Mouse (Mus musculus): ENCODE measurements around the gene Erg. TPM values are rescaled to one million over a fixed set of nuclear protein-coding genes. Genes with fewer than 3 reads are reported as not detected.

The Erg gene
- total and polyA plus RNA-seq, 2 experiments from 2014 or later, result 1.8 to 6.4 TPM

DNA sequence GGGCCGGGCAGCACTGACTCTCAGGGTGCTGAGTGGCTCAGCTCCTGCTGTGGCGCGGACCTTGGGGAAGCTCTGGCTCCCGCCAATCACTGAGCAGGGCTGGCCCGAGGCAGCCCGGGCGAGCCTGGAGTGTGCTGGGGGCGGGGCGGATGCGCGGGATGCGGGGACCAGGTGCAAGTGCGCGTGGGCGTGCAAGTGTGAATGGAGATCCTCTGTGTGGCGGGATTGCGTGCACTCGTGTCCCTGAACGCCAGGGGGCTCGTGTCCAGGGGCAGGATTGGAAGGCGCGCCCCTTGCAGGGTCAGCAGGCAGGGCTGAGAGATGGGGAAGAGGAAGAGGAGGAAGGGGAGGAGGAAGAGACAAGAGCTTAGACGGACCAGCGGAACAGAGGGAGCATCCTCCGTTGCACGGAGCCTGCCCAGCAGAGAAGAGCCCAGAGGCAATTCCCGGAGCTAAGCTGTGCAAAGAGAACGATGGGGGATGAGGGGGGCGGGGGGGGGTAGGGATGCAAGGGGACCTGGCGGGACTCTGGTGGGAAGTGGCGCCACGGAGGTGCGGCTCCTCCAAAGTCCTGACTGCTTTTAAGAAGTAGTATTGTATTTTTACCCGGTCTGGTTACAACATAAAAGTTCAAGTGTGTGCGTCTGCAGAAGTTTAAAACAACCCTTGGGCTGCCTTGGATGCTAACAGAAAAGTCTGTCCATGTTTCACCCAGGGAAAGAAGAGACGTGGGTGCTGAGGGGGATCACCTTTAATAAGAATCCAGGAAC, 667 bp downstream of the Erg start:
- Histone ChIP-seq H3K9ac (peak overlapping the region; percentile 22; the same call in 1 of the 2 replicates), H3K4me1 (ENCODE audit: insufficient read depth) (peaks cover 8% of the 10 kb centered on the region), H3K9me3 (ENCODE audit: low read length) (no peaks in the 10 kb centered on the region), H3K4me3 (ENCODE audit: low read depth, low read length) (peak overlapping the region; percentile 40), H3K27me3 (ENCODE audit: insufficient read depth, low read length) (peaks cover 20% of the 10 kb centered on the region), H3K4me2 (ENCODE audit: low read depth) (peak overlapping the region; percentile 78), H3K36me3 (ENCODE audit: insufficient read depth) (no peaks in the 10 kb centered on the region), H3K27ac (ENCODE audit: low read depth, low read length) (no peak overlapping the region)
- ATAC-seq (peak; percentile 77), DNase-seq (peak; percentile 43)
- TF ChIP-seq CTCF (IDR thresholded peaks at IDR 0.05; ENCODE audit: low read depth), result peak; percentile 55
- WGBS, result 2% methylated on average over 36 of the region's 36 CpGs

DNA sequence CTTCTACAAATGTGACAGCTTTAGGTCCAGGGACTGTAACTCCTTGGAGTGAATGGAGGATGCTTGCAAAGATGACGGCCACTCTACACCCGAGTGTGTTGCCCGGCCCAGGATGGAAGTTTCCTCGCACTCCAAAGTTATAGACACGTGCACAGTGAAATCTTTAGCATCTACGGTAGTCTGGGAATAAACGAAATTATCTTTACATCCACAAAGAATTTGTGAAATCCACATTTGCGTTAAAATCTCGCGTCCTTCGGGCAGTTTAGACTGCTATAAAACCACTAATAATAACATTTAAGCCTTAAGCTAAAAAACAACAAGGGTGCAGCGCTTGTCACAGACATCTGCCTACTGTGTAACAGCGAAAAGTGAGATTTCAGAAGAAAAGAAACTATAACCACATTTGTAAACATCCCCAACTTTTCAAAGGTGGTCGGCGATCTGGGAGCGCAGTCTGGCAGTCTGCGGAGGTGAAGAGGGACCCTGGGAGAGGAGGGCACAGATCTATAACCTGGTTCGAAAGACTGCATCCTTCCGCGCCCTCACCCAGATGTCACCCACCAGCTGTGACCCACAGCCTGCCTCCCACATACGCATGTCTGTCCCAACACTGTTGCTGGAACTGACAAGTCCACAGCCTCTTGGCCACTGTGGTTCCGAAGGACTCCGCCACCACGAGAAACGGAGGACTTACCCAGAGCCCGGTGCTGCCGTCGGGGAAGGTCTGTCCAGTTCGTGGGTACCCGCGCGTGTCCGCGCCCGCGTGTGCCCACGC, 1.5 kb downstream of the Erg start:
- Histone ChIP-seq H3K9me3 (ENCODE audit: low read length) (no peaks in the 10 kb centered on the region), H3K4me1 (ENCODE audit: insufficient read depth) (peaks cover 8% of the 10 kb centered on the region), H3K36me3 (ENCODE audit: insufficient read depth) (no peaks in the 10 kb centered on the region), H3K9ac (peak overlapping the region; percentile 22; the same call in 1 of the 2 replicates), H3K4me2 (ENCODE audit: low read depth) (peak overlapping the region; percentile 78), H3K4me3 (ENCODE audit: low read depth, low read length) (peak overlapping the region; percentile 40), H3K27ac (ENCODE audit: low read depth, low read length) (no peak overlapping the region), H3K27me3 (ENCODE audit: insufficient read depth, low read length) (peaks cover 20% of the 10 kb centered on the region)
- TF ChIP-seq CTCF (IDR thresholded peaks at IDR 0.05; ENCODE audit: low read depth), result no peak
- no peak for DNase-seq
- 16% methylated on average over 37 of the region's 37 CpGs for WGBS
- 0 out of 2 replicates have a peak, but pooled peaks have one; percentile 1 for ATAC-seq

DNA sequence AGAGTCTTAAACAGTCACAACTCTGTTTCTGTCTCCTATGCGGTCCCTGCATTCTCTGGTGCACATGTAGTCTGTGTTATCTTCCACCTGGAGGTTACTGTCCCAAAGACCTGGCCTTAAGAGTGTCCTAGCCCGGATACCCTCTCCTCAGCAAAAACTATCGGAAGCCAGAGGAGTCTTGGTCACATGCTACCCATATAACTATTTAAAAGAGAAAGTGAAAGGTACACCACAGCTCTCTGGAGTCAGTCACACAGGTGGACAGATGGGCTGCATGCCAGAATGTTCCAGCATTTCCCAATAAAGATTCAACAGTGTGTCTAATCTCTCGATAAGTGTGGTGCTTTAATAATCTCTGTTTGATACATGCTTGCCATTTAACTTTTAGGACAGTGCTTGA, 7.1 kb downstream of the Erg start:
- DNase-seq, result no peak
- Histone ChIP-seq H3K4me3 (ENCODE audit: low read depth, low read length) (no peak overlapping the region), H3K9me3 (ENCODE audit: low read length) (no peaks in the 10 kb centered on the region), H3K4me2 (ENCODE audit: low read depth) (no peak overlapping the region), H3K36me3 (ENCODE audit: insufficient read depth) (no peaks in the 10 kb centered on the region), H3K27ac (ENCODE audit: low read depth, low read length) (no peak overlapping the region), H3K9ac (no peak overlapping the region), H3K27me3 (ENCODE audit: insufficient read depth, low read length) (0 out of 2 replicates have a peak, but pooled peaks cover 4% of the 10 kb centered on the region), H3K4me1 (ENCODE audit: insufficient read depth) (no peaks in the 10 kb centered on the region)
- TF ChIP-seq CTCF (IDR thresholded peaks at IDR 0.05; ENCODE audit: low read depth), result no peak
- ATAC-seq, result no peak
- 92% methylated on average over 4 of the region's 4 CpGs for WGBS

DNA sequence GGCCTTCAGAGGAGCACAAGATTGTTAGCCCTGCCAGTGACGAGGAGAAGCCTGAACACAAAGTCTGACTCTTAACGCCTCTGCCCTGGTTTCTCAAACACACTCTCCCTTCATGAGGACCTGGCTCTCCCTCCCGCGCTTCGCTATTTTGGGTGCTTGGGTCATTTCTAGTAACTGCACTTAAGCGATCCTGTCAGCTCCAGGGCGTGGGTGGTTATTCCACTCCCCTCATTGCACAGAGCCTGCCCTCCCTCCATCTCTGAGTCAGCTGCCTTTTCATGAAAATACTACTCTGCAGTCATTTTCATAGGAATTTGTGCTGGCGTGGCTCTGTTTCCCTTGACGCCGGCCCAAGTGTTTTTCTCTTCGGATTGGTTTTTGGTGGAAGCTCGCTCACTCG, 13.2 kb downstream of the Erg start:
- no peak overlapping the region for H3K4me2 ChIP-seq (ENCODE audit: low read depth)
- 65% methylated on average over 13 of the region's 13 CpGs for WGBS
- no peak overlapping the region for H3K9ac ChIP-seq
- no peaks in the 10 kb centered on the region for H3K9me3 ChIP-seq (ENCODE audit: low read length)
- H3K36me3 ChIP-seq (ENCODE audit: insufficient read depth), result no peaks in the 10 kb centered on the region
- H3K27ac ChIP-seq (ENCODE audit: low read depth, low read length), result no peak overlapping the region
- H3K4me1 ChIP-seq (ENCODE audit: insufficient read depth), result no peaks in the 10 kb centered on the region
- H3K27me3 ChIP-seq (ENCODE audit: insufficient read depth, low read length), result no peaks in the 10 kb centered on the region
- ATAC-seq, result no peak
- H3K4me3 ChIP-seq (ENCODE audit: low read depth, low read length), result no peak overlapping the region
- DNase-seq, result no peak
- no peak for TF ChIP-seq CTCF (IDR thresholded peaks at IDR 0.05; ENCODE audit: low read depth)

DNA sequence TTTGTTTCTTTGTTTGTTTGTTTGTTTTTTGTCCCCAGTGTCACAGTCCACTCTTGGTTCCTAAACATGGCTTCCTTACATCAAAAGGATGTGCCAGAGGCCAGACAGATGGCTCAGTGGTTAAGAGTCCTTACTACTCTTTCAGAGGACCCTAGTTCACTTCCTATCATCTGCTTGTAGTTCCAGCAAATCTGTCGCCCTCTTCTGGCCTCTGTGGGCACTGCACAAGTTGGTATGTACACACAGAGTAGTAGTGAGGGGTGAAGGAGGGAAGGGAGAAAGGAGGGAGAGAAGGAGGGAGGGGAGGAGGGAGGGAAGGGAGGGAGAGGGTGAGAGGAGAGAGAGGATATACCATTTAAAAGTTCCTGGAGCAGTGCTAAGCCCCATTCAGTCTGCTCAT, 15.8 kb downstream of the Erg start:
- peak; percentile 45 for DNase-seq
- H3K4me1 ChIP-seq (ENCODE audit: insufficient read depth), result no peaks in the 10 kb centered on the region
- H3K4me2 ChIP-seq (ENCODE audit: low read depth), result no peak overlapping the region
- no peak overlapping the region for H3K4me3 ChIP-seq (ENCODE audit: low read depth, low read length)
- H3K9me3 ChIP-seq (ENCODE audit: low read length), result no peaks in the 10 kb centered on the region
- no peak overlapping the region for H3K27ac ChIP-seq (ENCODE audit: low read depth, low read length)
- no peaks in the 10 kb centered on the region for H3K27me3 ChIP-seq (ENCODE audit: insufficient read depth, low read length)
- WGBS, result 6% methylated on average over 1 of the region's 1 CpGs
- no peak for ATAC-seq
- H3K9ac ChIP-seq, result no peak overlapping the region
- peak; percentile 61 for TF ChIP-seq CTCF (IDR thresholded peaks at IDR 0.05; ENCODE audit: low read depth)
- no peaks in the 10 kb centered on the region for H3K36me3 ChIP-seq (ENCODE audit: insufficient read depth)

DNA sequence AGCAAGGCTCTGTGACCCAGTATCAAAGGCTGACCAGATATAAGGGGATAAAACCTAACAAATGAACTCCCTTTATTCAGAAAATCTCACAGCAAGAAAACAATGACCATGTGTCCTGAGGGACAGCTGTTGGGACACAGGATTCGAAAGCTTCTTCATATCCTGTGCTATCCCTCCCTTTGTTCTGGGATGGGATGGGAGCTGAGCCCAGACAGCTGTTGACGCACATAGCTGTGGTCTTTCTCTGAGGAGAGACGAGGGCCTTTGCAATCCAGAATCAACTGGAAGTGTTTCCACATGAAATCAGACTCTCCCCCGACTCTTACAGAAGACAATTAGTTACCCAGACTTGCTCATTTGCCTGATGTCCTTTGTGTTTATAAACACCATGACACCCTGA, 29.6 kb downstream of the Erg start:
- Histone ChIP-seq H3K9me3 (ENCODE audit: low read length) (no peaks in the 10 kb centered on the region), H3K27me3 (ENCODE audit: insufficient read depth, low read length) (no peaks in the 10 kb centered on the region), H3K36me3 (ENCODE audit: insufficient read depth) (no peaks in the 10 kb centered on the region), H3K4me2 (ENCODE audit: low read depth) (no peak overlapping the region), H3K27ac (ENCODE audit: low read depth, low read length) (no peak overlapping the region), H3K4me3 (ENCODE audit: low read depth, low read length) (no peak overlapping the region), H3K9ac (no peak overlapping the region), H3K4me1 (ENCODE audit: insufficient read depth) (no peaks in the 10 kb centered on the region)
- no peak for ATAC-seq
- no peak for DNase-seq
- 73% methylated on average over 4 of the region's 4 CpGs for WGBS
- TF ChIP-seq CTCF (IDR thresholded peaks at IDR 0.05; ENCODE audit: low read depth), result no peak

DNA sequence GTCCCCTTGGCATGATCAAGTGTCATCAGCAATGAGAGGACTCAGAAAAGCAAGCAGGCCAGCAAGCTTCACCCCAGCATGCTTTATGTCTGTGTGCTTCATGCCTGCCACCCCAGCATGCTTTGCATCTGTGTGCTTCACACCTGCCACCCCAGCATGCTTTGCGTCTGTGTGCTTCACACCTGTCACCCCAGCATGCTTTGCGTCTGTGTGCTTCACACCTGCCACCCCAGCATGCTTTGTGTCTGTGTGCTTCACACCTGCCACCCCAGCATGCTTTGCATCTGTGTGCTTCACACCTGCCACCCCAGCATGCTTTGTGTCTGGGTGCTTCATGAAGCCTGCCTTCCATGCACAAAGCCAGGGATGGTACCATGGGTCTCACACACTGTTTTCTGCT, 33.3 kb downstream of the Erg start:
- no peak overlapping the region for H3K27ac ChIP-seq (ENCODE audit: low read depth, low read length)
- no peaks in the 10 kb centered on the region for H3K9me3 ChIP-seq (ENCODE audit: low read length)
- no peak overlapping the region for H3K9ac ChIP-seq
- no peaks in the 10 kb centered on the region for H3K4me1 ChIP-seq (ENCODE audit: insufficient read depth)
- no peak overlapping the region for H3K4me3 ChIP-seq (ENCODE audit: low read depth, low read length)
- WGBS, result 88% methylated on average over 2 of the region's 2 CpGs
- ATAC-seq (no peak), DNase-seq (no peak)
- H3K27me3 ChIP-seq (ENCODE audit: insufficient read depth, low read length), result no peaks in the 10 kb centered on the region
- no peaks in the 10 kb centered on the region for H3K36me3 ChIP-seq (ENCODE audit: insufficient read depth)
- no peak overlapping the region for H3K4me2 ChIP-seq (ENCODE audit: low read depth)
- no peak for TF ChIP-seq CTCF (IDR thresholded peaks at IDR 0.05; ENCODE audit: low read depth)
